Mouse (Mus musculus) small intestine, adult 2 months (tissue): ENCODE results near the gene Numb.

ENCODE experiments used
- CTCF ChIP-seq: fragments of 200-500 bp; IDR thresholded peaks from 2 replicates; pipeline ENCODE4 v1.5.1; 2012; ENCODE audit warnings: low read depth, mild to moderate bottlenecking, control low read depth, inconsistent platforms, low read length, moderate library complexity, mixed read lengths; ENCODE audit not compliant: insufficient replicate concordance, insufficient read length; ENCODE audit errors: extremely low read depth
- POLR2A ChIP-seq: fragments of 200-500 bp; IDR thresholded peaks from 2 replicates; pipeline ENCODE4 v1.6.1; 2012; ENCODE audit warnings: low read depth, mild to moderate bottlenecking, control low read depth, inconsistent platforms, low read length, moderate library complexity

- no peak for TF ChIP-seq POLR2A
- TF ChIP-seq CTCF = no peak
These were observed 155.7 kb downstream of the Numb start for GRCm38 (mm10) chr12:83765965-83766603.
